Mouse (Mus musculus): ENCODE results near the gene Olfr986.

DNA sequence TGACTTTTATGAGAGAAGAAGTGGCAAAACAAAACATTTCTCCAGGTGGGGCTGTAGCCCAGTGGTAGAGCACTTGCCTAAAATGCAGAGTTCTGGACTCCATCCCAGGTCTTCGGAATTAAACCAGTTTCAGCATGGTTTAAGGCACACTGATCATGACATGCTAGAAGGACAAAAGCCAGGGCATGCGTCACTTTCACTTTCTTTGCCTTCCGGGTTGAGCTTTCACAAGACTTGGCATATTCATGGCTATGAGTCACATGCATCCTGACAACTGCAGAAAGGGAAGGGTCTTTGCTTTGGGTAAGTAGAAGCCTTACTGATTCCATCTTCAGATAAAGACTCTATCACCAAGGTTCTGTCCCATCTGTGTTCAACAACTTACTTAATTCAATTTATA, 15.3 kb downstream of the Olfr986 start:
- TF ChIP-seq POLR2A (IDR thresholded peaks at IDR 0.05; ENCODE audit: borderline replicate concordance, extremely low read depth, insufficient read depth, insufficient read length, poor library complexity, severe bottlenecking) (no peak), CTCF (IDR thresholded peaks at IDR 0.05; ENCODE audit: borderline replicate concordance, extremely low read depth, insufficient read depth, insufficient read length) (no peak)
